Mouse (Mus musculus) small intestine, adult 2 months (tissue): Measurements from ENCODE around the gene Abhd2. TPM values are rescaled to one million over a fixed set of nuclear protein-coding genes. Genes with fewer than 3 reads are reported as not detected.

Experiments
- H3K27ac ChIP-seq: fragments of 200-500 bp; 2 replicates; pipeline ENCODE4 v1.5.1; 2012; ENCODE audit warnings: low read depth, low read length, control low read depth, inconsistent platforms; ENCODE audit not compliant: insufficient read depth
- H3K27me3 ChIP-seq: fragments of 200-500 bp; 2 replicates; pipeline ENCODE4 v1.6.1; 2012; ENCODE audit warnings: mild to moderate bottlenecking, moderate library complexity, low read length, inconsistent platforms; ENCODE audit not compliant: control insufficient read depth, insufficient read depth
- H3K36me3 ChIP-seq: fragments of 200-500 bp; 2 replicates; pipeline ENCODE4 v1.6.1; 2012; ENCODE audit warnings: mild to moderate bottlenecking, low read length, control low read depth, inconsistent platforms; ENCODE audit not compliant: control insufficient read depth, insufficient read depth
- H3K4me1 ChIP-seq: fragments of 200-500 bp; 2 replicates; pipeline ENCODE4 v1.6.1; 2012; ENCODE audit warnings: low read length, inconsistent platforms, mixed read lengths; ENCODE audit not compliant: control insufficient read depth, insufficient read depth, insufficient read length
- H3K4me3 ChIP-seq: fragments of 200-500 bp; 2 replicates; pipeline ENCODE4 v1.5.1; 2012; ENCODE audit warnings: low read depth, mild to moderate bottlenecking, control low read depth, inconsistent platforms, low read length, moderate library complexity
- CTCF ChIP-seq: fragments of 200-500 bp; IDR thresholded peaks from 2 replicates; pipeline ENCODE4 v1.5.1; 2012; ENCODE audit warnings: low read depth, mild to moderate bottlenecking, control low read depth, inconsistent platforms, low read length, moderate library complexity, mixed read lengths; ENCODE audit not compliant: insufficient replicate concordance, insufficient read length; ENCODE audit errors: extremely low read depth
- POLR2A ChIP-seq: fragments of 200-500 bp; IDR thresholded peaks from 2 replicates; pipeline ENCODE4 v1.6.1; 2012; ENCODE audit warnings: low read depth, mild to moderate bottlenecking, control low read depth, inconsistent platforms, low read length, moderate library complexity
- WGBS: fragments of 180-500 bp; shearing (Covaris S2); methylation state at CpG from one replicate; pipeline ENCODE4 v1.1.7; 2018; 5-methylcytosine and 5-hydroxymethylcytosine counted together
- polyA plus RNA-seq: library from polyadenylated mRNA; depleted of rRNA; stranded (reverse); fragments of >200 nt; gene quantifications from 2 replicates; pipeline ENCODE4 v1.2.3, GENCODE M21; 2012; rRNA removed

Abhd2 gene
- polyA plus RNA-seq = 40.6 and 103 TPM in 2 replicates

GRCm38 (mm10) chr7:79272789-79273718 is at the start of gene Abhd2:
Abhd2 (plus strand) TSS chr7:79273199.
- under 1% methylated on average over 54 of the region's 54 CpGs for WGBS
- H3K4me1 ChIP-seq = peaks cover 34% of the 10 kb centered on the region
- H3K27me3 ChIP-seq = no peaks in the 10 kb centered on the region
- peak within 1 kb of the TSS; percentile 97 for H3K27ac ChIP-seq
- H3K36me3 ChIP-seq = 0 out of 2 replicates have a peak, but pooled peaks cover 3% of the 10 kb centered on the region
- peak; percentile 93 for TF ChIP-seq POLR2A
- no peak for TF ChIP-seq CTCF
- peak within 1 kb of the TSS; percentile 90 for H3K4me3 ChIP-seq

GRCm38 (mm10) chr7:79225477-79225876 is 47.5 kb upstream of the Abhd2 start:
- peaks cover 8% of the 10 kb centered on the region; the same call in 1 of the 2 replicates for H3K4me1 ChIP-seq
- 31% methylated on average over 8 of the region's 8 CpGs for WGBS
- H3K27ac ChIP-seq = no peak overlapping the region
- H3K27me3 ChIP-seq = no peaks in the 10 kb centered on the region
- TF ChIP-seq CTCF (no peak), POLR2A (no peak)
- no peaks in the 10 kb centered on the region for H3K36me3 ChIP-seq
- no peak overlapping the region for H3K4me3 ChIP-seq

- Histone ChIP-seq H3K4me1 (peaks cover 12% of the 10 kb centered on the region; the same call in 1 of the 2 replicates), H3K27me3 (no peaks in the 10 kb centered on the region), H3K36me3 (no peaks in the 10 kb centered on the region), H3K4me3 (no peak overlapping the region), H3K27ac (no peak overlapping the region)
- TF ChIP-seq CTCF (no peak), POLR2A (no peak)
- WGBS = 49% methylated on average over 5 of the region's 5 CpGs
Measured at GRCm38 (mm10) chr7:79226172-79226571, 46.8 kb upstream of the Abhd2 start.

- Histone ChIP-seq H3K36me3 (no peaks in the 10 kb centered on the region), H3K27me3 (no peaks in the 10 kb centered on the region), H3K4me3 (no peak overlapping the region), H3K27ac (no peak overlapping the region), H3K4me1 (peaks cover 13% of the 10 kb centered on the region; the same call in 1 of the 2 replicates)
- TF ChIP-seq POLR2A (no peak), CTCF (no peak)
- WGBS = 33% methylated on average over 10 of the region's 10 CpGs
Measured at GRCm38 (mm10) chr7:79226834-79227486, 46.0 kb upstream of the Abhd2 start.

- Histone ChIP-seq H3K27me3 (no peaks in the 10 kb centered on the region), H3K4me3 (no peak overlapping the region), H3K36me3 (no peaks in the 10 kb centered on the region), H3K4me1 (peaks cover 13% of the 10 kb centered on the region; the same call in 1 of the 2 replicates), H3K27ac (no peak overlapping the region)
- TF ChIP-seq CTCF (peak; percentile 97), POLR2A (no peak)
- 9% methylated on average over 9 of the region's 9 CpGs for WGBS
Measured at GRCm38 (mm10) chr7:79228471-79228870, 44.5 kb upstream of the Abhd2 start.

GRCm38 (mm10) chr7:79231577-79231976 is 41.4 kb upstream of the Abhd2 start:
- Histone ChIP-seq H3K27me3 (no peaks in the 10 kb centered on the region), H3K36me3 (no peaks in the 10 kb centered on the region), H3K4me1 (peaks cover 8% of the 10 kb centered on the region; the same call in 1 of the 2 replicates), H3K27ac (no peak overlapping the region), H3K4me3 (no peak overlapping the region)
- 52% methylated on average over 2 of the region's 2 CpGs for WGBS
- TF ChIP-seq CTCF = no peak
- TF ChIP-seq POLR2A = no peak

- 62% methylated on average over 10 of the region's 10 CpGs for WGBS
- Histone ChIP-seq H3K36me3 (no peaks in the 10 kb centered on the region), H3K27ac (no peak overlapping the region), H3K27me3 (no peaks in the 10 kb centered on the region), H3K4me1 (peaks cover 7% of the 10 kb centered on the region; the same call in 1 of the 2 replicates), H3K4me3 (no peak overlapping the region)
- no peak for TF ChIP-seq CTCF
- TF ChIP-seq POLR2A = no peak
Measured at GRCm38 (mm10) chr7:79232048-79232447, 41.0 kb upstream of the Abhd2 start.
